16 mouse cellular contexts compared by ENCODE assay signal in genomic region chr2:112612628-112613027, GRCm38 (mm10).
A peak's percentile ranks its signal among the peaks of the same experiment; 100 is the strongest.
DNase-seq lines count a peak whose midpoint lies in the region; ATAC-seq and TF ChIP-seq lines count a peak whose summit lies in the region.
"Had no signal": no experiment of that assay in that cellular context is flagged by ENCODE, and none has a peak within 500 bp of the region (broad histone marks: within the 10 kb centered on the region; RNA-seq: fewer than 3 reads in every experiment).

No protein-coding gene starts in this region.

- peak; percentile 27; the same call in 1 of the 2 replicates for TF ChIP-seq CTCF in heart, postnatal 0 days (IDR thresholded peaks at IDR 0.05; ENCODE audit: low read depth)
- TF ChIP-seq CTCF in lung, embryonic 14.5 days (IDR thresholded peaks at IDR 0.05; ENCODE audit: low read depth) = peak; percentile 32; the same call in 1 of the 2 replicates
- peak in 1 of 3 experiments; percentile 71; a peak in 3 of 6 replicates for TF ChIP-seq CTCF in MEL (IDR thresholded peaks at IDR 0.05 in 2 of 3, conservative IDR thresholded peaks at IDR 0.05 in 1 of 3; ENCODE audit: control insufficient read depth in 1 of 3, insufficient read depth in 1 of 3, low read depth in 2 of 3, low read length in 3 of 3, poor library complexity in 1 of 3, severe bottlenecking in 1 of 3)
- TF ChIP-seq CTCF in stomach, postnatal 0 days (IDR thresholded peaks at IDR 0.05; ENCODE audit: low read depth) = peak; percentile 61

- H3K27me3 ChIP-seq in heart, postnatal 0 days (ENCODE audit: control insufficient read depth, insufficient read depth, low read length) = no peaks in the 10 kb centered on the region
- no peaks in the 10 kb centered on the region for H3K27me3 ChIP-seq in lung, embryonic 14.5 days (ENCODE audit: insufficient read depth, low read length)
- no peaks in the 10 kb centered on the region for H3K27me3 ChIP-seq in MEL (ENCODE audit: control insufficient read depth in 1 of 2, insufficient read depth in 2 of 2, low read length in 2 of 2)
- H3K27me3 ChIP-seq in stomach, postnatal 0 days (ENCODE audit: control insufficient read depth, insufficient read depth, low read length) = no peaks in the 10 kb centered on the region
- H3K27me3 ChIP-seq: heart, embryonic 12.5 days; hindbrain, embryonic 13.5 days; liver, embryonic 15.5 days; midbrain, embryonic 12.5 days; neural tube, embryonic 13.5 days had no signal

- TF ChIP-seq POLR2A in MEL (IDR thresholded peaks at IDR 0.05; ENCODE audit: control insufficient read depth in 1 of 2, insufficient read depth in 1 of 2, low read depth in 1 of 2, low read length in 2 of 2, poor library complexity in 1 of 2) = no peak

- WGBS in heart, postnatal 0 days = 65% methylated on average over 3 of the region's 3 CpGs
- 76% methylated on average over 3 of the region's 3 CpGs for WGBS in lung, embryonic 14.5 days
- 82% methylated on average over 3 of the region's 3 CpGs for WGBS in stomach, postnatal 0 days

- no peaks in the 10 kb centered on the region for H3K9me3 ChIP-seq in heart, postnatal 0 days (replicated peaks; ENCODE audit: control insufficient read depth, low read length)
- no peaks in the 10 kb centered on the region for H3K9me3 ChIP-seq in lung, embryonic 14.5 days (ENCODE audit: low read depth, low read length)
- no peaks in the 10 kb centered on the region for H3K9me3 ChIP-seq in MEL (replicated peaks; ENCODE audit: insufficient read depth, low read length)
- no peaks in the 10 kb centered on the region for H3K9me3 ChIP-seq in stomach, postnatal 0 days (ENCODE audit: control insufficient read depth, low read length)
- H3K9me3 ChIP-seq: forebrain, embryonic 10.5 days; hindbrain, embryonic 13.5 days; liver, embryonic 15.5 days; neural tube, embryonic 13.5 days had no signal

- intact Hi-C loops in heart, postnatal 25 days (cut with DNase I) = no loop called here

- no peak overlapping the region for H3K4me3 ChIP-seq in heart, postnatal 0 days (ENCODE audit: low read depth, low read length)
- no peak overlapping the region for H3K4me3 ChIP-seq in lung, embryonic 14.5 days (ENCODE audit: low read depth, low read length)
- H3K4me3 ChIP-seq in MEL (ENCODE audit: control insufficient read depth in 1 of 2, insufficient read depth in 1 of 2, low read depth in 2 of 2, low read length in 2 of 2) = no peak overlapping the region
- no peak overlapping the region for H3K4me3 ChIP-seq in stomach, postnatal 0 days (ENCODE audit: low read depth, low read length)
- H3K4me3 ChIP-seq: forebrain, embryonic 10.5 days; heart, embryonic 12.5 days; hindbrain, embryonic 13.5 days; liver, embryonic 15.5 days; midbrain, embryonic 12.5 days; neural tube, embryonic 13.5 days had no signal

- peak; percentile 60 for TF ChIP-seq RAD21 in MEL (IDR thresholded peaks at IDR 0.05; ENCODE audit: low read depth, low read length)

- H3K4me1 ChIP-seq in heart, postnatal 0 days (ENCODE audit: control insufficient read depth, insufficient read depth) = no peaks in the 10 kb centered on the region
- H3K4me1 ChIP-seq in lung, embryonic 14.5 days (ENCODE audit: insufficient read depth) = no peaks in the 10 kb centered on the region
- H3K4me1 ChIP-seq in MEL (ENCODE audit: control insufficient read depth in 1 of 2, insufficient read depth in 2 of 2, low read length in 2 of 2) = no peaks in the 10 kb centered on the region
- H3K4me1 ChIP-seq in stomach, postnatal 0 days (replicated peaks; ENCODE audit: control insufficient read depth, insufficient read depth) = no peaks in the 10 kb centered on the region
- H3K4me1 ChIP-seq: heart, embryonic 12.5 days; hindbrain, embryonic 13.5 days; liver, embryonic 15.5 days; midbrain, embryonic 12.5 days; neural tube, embryonic 13.5 days had no signal

- no peaks in the 10 kb centered on the region for H3K79me2 ChIP-seq in MEL (ENCODE audit: control insufficient read depth, insufficient read depth, low read length, poor library complexity)

- no peak overlapping the region for H3K9ac ChIP-seq in heart, postnatal 0 days (replicated peaks; ENCODE audit: low read depth, low read length)
- no peak overlapping the region for H3K9ac ChIP-seq in lung, embryonic 14.5 days
- no peak overlapping the region for H3K9ac ChIP-seq in MEL (ENCODE audit: control insufficient read depth, low read depth, low read length, poor library complexity, severe bottlenecking)
- no peak overlapping the region for H3K9ac ChIP-seq in stomach, postnatal 0 days (ENCODE audit: low read length)
- H3K9ac ChIP-seq: heart, embryonic 12.5 days; hindbrain, embryonic 13.5 days; liver, embryonic 15.5 days; midbrain, embryonic 12.5 days; neural tube, embryonic 13.5 days had no signal

- H3K4me2 ChIP-seq in heart, postnatal 0 days (ENCODE audit: low read depth, low read length) = no peak overlapping the region
- no peak overlapping the region for H3K4me2 ChIP-seq in lung, embryonic 14.5 days
- H3K4me2 ChIP-seq in stomach, postnatal 0 days (replicated peaks; ENCODE audit: low read depth) = no peak overlapping the region
- H3K4me2 ChIP-seq: heart, embryonic 12.5 days; hindbrain, embryonic 13.5 days; liver, embryonic 15.5 days; midbrain, embryonic 12.5 days; neural tube, embryonic 13.5 days had no signal

- no peak for DNase-seq in heart, postnatal 0 days (ENCODE audit: low spot score)
- no peak for DNase-seq in heart, postnatal 25 days (ENCODE audit: low spot score)
- peak; percentile 23 for DNase-seq in lung, embryonic 14.5 days
- no peak for DNase-seq in lung, postnatal 4 days
- DNase-seq in MEL (ENCODE audit: low read depth, low spot score) = peak; percentile 52
- no peak for DNase-seq in stomach, postnatal 0 days (ENCODE audit: low spot score)
- no peak for DNase-seq in adrenal gland, postnatal 10 days
- DNase-seq: adrenal gland, adult 8-10 months; kidney, postnatal 25 days; right cerebral cortex, adult 18-20 months had no signal

- H3K27ac ChIP-seq in heart, postnatal 0 days (ENCODE audit: low read depth) = no peak overlapping the region
- no peak overlapping the region for H3K27ac ChIP-seq in lung, embryonic 14.5 days (ENCODE audit: low read depth)
- no peak overlapping the region for H3K27ac ChIP-seq in MEL (ENCODE audit: control insufficient read depth, low read depth, low read length)
- no peak overlapping the region for H3K27ac ChIP-seq in stomach, postnatal 0 days (replicated peaks)
- H3K27ac ChIP-seq: forebrain, embryonic 10.5 days; hindbrain, embryonic 13.5 days; liver, embryonic 15.5 days; midbrain, embryonic 12.5 days; neural tube, embryonic 13.5 days had no signal

- no peaks in the 10 kb centered on the region for H3K36me3 ChIP-seq in heart, postnatal 0 days (replicated peaks; ENCODE audit: control insufficient read depth, insufficient read depth, low read length)
- H3K36me3 ChIP-seq in lung, embryonic 14.5 days (ENCODE audit: insufficient read depth) = no peaks in the 10 kb centered on the region
- H3K36me3 ChIP-seq in MEL (ENCODE audit: control insufficient read depth in 1 of 2, insufficient read depth in 2 of 2, low read length in 2 of 2) = no peaks in the 10 kb centered on the region
- H3K36me3 ChIP-seq in stomach, postnatal 0 days (ENCODE audit: control insufficient read depth, insufficient read depth, low read length) = no peaks in the 10 kb centered on the region
- H3K36me3 ChIP-seq: forebrain, embryonic 10.5 days; heart, embryonic 12.5 days; hindbrain, embryonic 13.5 days; liver, embryonic 15.5 days; midbrain, embryonic 12.5 days; neural tube, embryonic 13.5 days had no signal

- TF ChIP-seq EP300 in heart, postnatal 0 days (IDR thresholded peaks at IDR 0.05; ENCODE audit: low read depth) = no peak
- no peak for TF ChIP-seq EP300 in MEL (IDR thresholded peaks at IDR 0.05; ENCODE audit: low read depth in 1 of 2, low read length in 2 of 2)
- no peak for TF ChIP-seq EP300 in stomach, postnatal 0 days (optimal IDR thresholded peaks at IDR 0.05)

- ATAC-seq in heart, postnatal 0 days (ENCODE audit: insufficient read depth, low read depth) = no peak
- no peak for ATAC-seq in lung, embryonic 14.5 days (ENCODE audit: insufficient read depth)
- ATAC-seq in stomach, postnatal 0 days (ENCODE audit: low FRiP score, low TSS enrichment) = no peak

TF ChIP-seq in MEL, 35 proteins besides CTCF, POLR2A, EP300 and RAD21:
- TF ChIP-seq SMC3 (IDR thresholded peaks at IDR 0.05; ENCODE audit: low read depth, low read length) (peak; percentile 76), GATA1 (IDR thresholded peaks at IDR 0.05; ENCODE audit: low read depth, low read length) (0 out of 2 replicates have a peak, but pooled peaks have one; percentile 5), MXI1 (IDR thresholded peaks at IDR 0.05; ENCODE audit: low read depth, low read length) (no peak), CHD1 (IDR thresholded peaks at IDR 0.05; ENCODE audit: low read depth, low read length) (no peak), ZC3H11A (IDR thresholded peaks at IDR 0.05; ENCODE audit: low read depth, low read length) (peak; percentile 46)

Comparison
In these comparisons a context has a peak if more than half of its experiments do, and no peak if none do; other contexts are left out.
1. DNase-seq: peak in lung, embryonic 14.5 days (single experiment) and MEL (single experiment); none in heart, postnatal 0 days (single experiment), heart, postnatal 25 days (single experiment), lung, postnatal 4 days (0 of 2), stomach, postnatal 0 days (single experiment) and adrenal gland, postnatal 10 days (single experiment).